Mouse (Mus musculus): ENCODE results near the gene Cts7. TPM values are rescaled to one million over a fixed set of nuclear protein-coding genes. Genes with fewer than 3 reads are reported as not detected.

Gene Cts7
- total RNA-seq (2023): not detected

DNA sequence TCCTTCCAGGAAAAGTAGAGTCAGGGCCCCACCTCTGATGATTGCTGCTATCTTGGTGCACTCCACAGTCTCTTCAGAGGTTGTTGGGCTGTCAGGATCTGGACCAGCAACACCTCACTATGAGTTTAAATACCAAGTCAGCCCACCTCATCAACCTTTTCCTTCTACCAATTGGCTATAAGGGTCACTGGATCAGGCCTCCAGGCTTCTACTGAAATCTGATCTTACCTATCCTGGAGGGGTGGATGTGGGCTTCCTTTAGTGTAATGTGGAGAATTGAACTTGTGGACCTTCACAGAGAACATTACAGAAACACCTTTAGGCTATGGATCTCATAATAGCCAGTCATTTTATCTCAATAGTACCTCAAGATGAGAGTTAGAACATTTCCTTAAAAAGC, at the start of gene Cts7:
TSS of gene Cts7 (minus strand) at position 101 of the 400 bp plus-strand sequence.

Other genes with a start within 250 kb of the Cts7 start
- gene Ctsr, start 193.9 kb downstream of the Cts7 start, total RNA-seq (2023): not detected
- gene Cts6, start 154.8 kb downstream of the Cts7 start, total RNA-seq (2023): not detected
- not detected for gene Cts8, start 102.8 kb downstream of the Cts7 start, total RNA-seq (2023)
- gene Gm49398, start 69.4 kb downstream of the Cts7 start, total RNA-seq (2023): not detected
- not detected for gene Ctsm, start 183.6 kb upstream of the Cts7 start, total RNA-seq (2023)
- not detected for gene Gm49352, start 210.0 kb upstream of the Cts7 start, total RNA-seq (2023)
- not detected for gene Cts3, start 211.9 kb upstream of the Cts7 start, total RNA-seq (2023)

Data from CD4-positive naive resting alpha-beta T cell, adult 76 days (primary cell).